24 mouse cellular contexts compared by ENCODE assay signal in the genomic region with DNA sequence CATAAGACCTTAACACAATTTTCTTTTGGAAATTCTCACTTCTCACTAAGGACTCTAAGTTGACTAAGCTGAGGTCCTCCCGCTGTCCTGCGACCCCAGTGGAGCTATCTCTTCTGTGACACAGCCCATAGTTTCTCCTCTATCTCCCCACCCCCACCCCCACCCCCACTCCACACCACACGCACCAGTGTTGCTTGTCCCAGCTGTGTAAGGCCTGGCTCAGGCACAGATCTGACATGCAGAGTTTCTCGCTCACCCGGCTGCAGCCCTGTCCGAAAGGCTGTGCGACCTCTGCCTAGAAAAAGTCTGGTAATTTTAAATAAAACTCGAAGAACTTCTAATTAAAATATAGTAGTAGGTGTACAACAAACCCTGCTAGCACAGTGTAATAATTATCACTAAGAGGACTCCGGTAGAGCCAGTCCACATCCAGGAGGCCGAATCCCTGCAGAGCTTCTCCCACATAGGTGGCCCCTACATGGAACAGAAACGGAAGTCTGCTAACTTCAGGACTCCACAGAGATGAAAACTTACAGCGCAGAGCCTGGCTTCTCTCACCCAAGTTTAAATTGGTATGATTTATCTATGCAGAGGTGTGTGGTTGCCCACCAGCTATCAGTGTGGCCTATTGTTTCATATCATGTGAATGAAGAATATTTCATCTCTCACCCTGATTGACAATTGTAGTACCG. TPM values are rescaled to one million over a fixed set of nuclear protein-coding genes. Genes with fewer than 3 reads are reported as not detected.
DNase-seq lines count a peak whose midpoint lies in the region; ATAC-seq and TF ChIP-seq lines count a peak whose summit lies in the region.
"Had no signal": no experiment of that assay in that cellular context is flagged by ENCODE, and none has a peak within 500 bp of the region (broad histone marks: within the 10 kb centered on the region; RNA-seq: fewer than 3 reads in every experiment).

No protein-coding gene starts in this region.

- H3K36me3 ChIP-seq in heart, embryonic 14.5 days (ENCODE audit: control insufficient read depth, insufficient read depth, low read length), result no peaks in the 10 kb centered on the region
- peaks cover 12% of the 10 kb centered on the region for H3K36me3 ChIP-seq in G1E (replicated peaks)
- peaks cover 42% of the 10 kb centered on the region for H3K36me3 ChIP-seq in erythroblast, embryonic 14.5 days (ENCODE audit: control insufficient read depth)
- H3K36me3 ChIP-seq in liver, embryonic 16.5 days (ENCODE audit: control insufficient read depth, insufficient read depth), result no peaks in the 10 kb centered on the region
- H3K36me3 ChIP-seq: embryonic facial prominence, embryonic 10.5 days; heart, embryonic 15.5 days; hindbrain, embryonic 13.5 days; lung, embryonic 15.5 days had no signal

- no peak overlapping the region for H3K27ac ChIP-seq in heart, embryonic 14.5 days (replicated peaks in 1 of 2; ENCODE audit: control insufficient read depth in 1 of 2, insufficient read depth in 1 of 2, low read depth in 2 of 2, low read length in 2 of 2)
- peak overlapping the region; percentile 98 for H3K27ac ChIP-seq in liver, embryonic 16.5 days (ENCODE audit: low read length)
- H3K27ac ChIP-seq: embryonic facial prominence, embryonic 10.5 days; heart, embryonic 15.5 days; hindbrain, embryonic 13.5 days; kidney, postnatal 0 days; left cerebral cortex, adult 2 months; lung, embryonic 15.5 days; macrophage had no signal

- TF ChIP-seq CTCF in G1E (IDR thresholded peaks at IDR 0.05; ENCODE audit: low read depth, low read length), result no peak

- H3K9ac ChIP-seq in heart, embryonic 14.5 days (ENCODE audit: low read length), result no peak overlapping the region
- H3K9ac ChIP-seq in liver, embryonic 16.5 days (ENCODE audit: low read depth, low read length), result peak overlapping the region; percentile 60
- H3K9ac ChIP-seq: heart, embryonic 15.5 days; hindbrain, embryonic 13.5 days; lung, embryonic 15.5 days had no signal

- peak overlapping the region; percentile 18; the same call in 1 of the 2 replicates for H3K4me2 ChIP-seq in heart, embryonic 14.5 days (ENCODE audit: low read length)
- H3K4me2 ChIP-seq in liver, embryonic 16.5 days (ENCODE audit: low read depth, low read length), result peak overlapping the region; percentile 62
- H3K4me2 ChIP-seq: heart, embryonic 15.5 days; hindbrain, embryonic 13.5 days; lung, embryonic 15.5 days had no signal

- H3K4me1 ChIP-seq in heart, embryonic 14.5 days (ENCODE audit: control insufficient read depth in 2 of 2, insufficient read depth in 2 of 2, low read length in 2 of 2), result peaks cover 3 to 4% of the 10 kb centered on the region in 2 experiments; a peak in 2 of 4 replicates
- peaks cover 50% of the 10 kb centered on the region for H3K4me1 ChIP-seq in G1E (ENCODE audit: insufficient read depth, low read depth, low read length)
- H3K4me1 ChIP-seq in erythroblast, embryonic 14.5 days (ENCODE audit: control insufficient read depth), result peaks cover 64% of the 10 kb centered on the region
- H3K4me1 ChIP-seq in liver, embryonic 16.5 days (ENCODE audit: control insufficient read depth, low read depth, low read length), result peaks cover 34% of the 10 kb centered on the region
- H3K4me1 ChIP-seq: hindbrain, embryonic 13.5 days had no signal

- no peak for DNase-seq in heart, adult 9 months (ENCODE audit: low spot score in 2 of 2)
- DNase-seq in G1E (ENCODE audit: low spot score), result peak; percentile 30
- DNase-seq in cerebellum, adult 11-12 months, result no peak
- DNase-seq in thymus, postnatal 10 days (ENCODE audit: low spot score in 2 of 2), result no peak
- DNase-seq: adrenal gland, adult 8-10 months; cerebellum, adult 11 months; cerebellum, postnatal 36 days; retina, postnatal 1 day; thymus, postnatal 4 days had no signal

- no peak for ATAC-seq in heart, embryonic 14.5 days (ENCODE audit: insufficient number of reproducible peaks, insufficient read depth, low FRiP score, low read depth)
- peak; percentile 26; the same call in 1 of the 2 replicates for ATAC-seq in G1E (ENCODE audit: extremely low read depth, insufficient number of reproducible peaks, low FRiP score, poor library complexity, severe bottlenecking)
- peak; percentile 74 for ATAC-seq in liver, embryonic 16.5 days (ENCODE audit: low read depth)
- no peak for ATAC-seq in frontal cortex, adult (ENCODE audit: low TSS enrichment)
- ATAC-seq: midbrain, embryonic 16.5 days had no signal

- WGBS in heart, embryonic 14.5 days, result 66% methylated on average over 13 of the region's 13 CpGs
- WGBS in liver, embryonic 16.5 days (ENCODE audit: insufficient replicate concordance), result 43% methylated on average over 13 of the region's 13 CpGs

- no peaks in the 10 kb centered on the region for H3K9me3 ChIP-seq in heart, embryonic 14.5 days (ENCODE audit: control insufficient read depth, low read length)
- H3K9me3 ChIP-seq in G1E (replicated peaks), result no peaks in the 10 kb centered on the region
- H3K9me3 ChIP-seq in erythroblast, embryonic 14.5 days (ENCODE audit: control insufficient read depth, low read length), result no peaks in the 10 kb centered on the region
- H3K9me3 ChIP-seq in liver, embryonic 16.5 days (replicated peaks; ENCODE audit: control insufficient read depth, low read length), result no peaks in the 10 kb centered on the region
- H3K9me3 ChIP-seq: embryonic facial prominence, embryonic 10.5 days; heart, embryonic 15.5 days; hindbrain, embryonic 13.5 days; lung, embryonic 15.5 days had no signal

- no peak overlapping the region for H3K4me3 ChIP-seq in heart, embryonic 14.5 days (ENCODE audit: control insufficient read depth in 1 of 2, insufficient read depth in 1 of 2, low read depth in 1 of 2, low read length in 2 of 2)
- H3K4me3 ChIP-seq in G1E (ENCODE audit: low read depth, low read length), result peak overlapping the region; percentile 73
- H3K4me3 ChIP-seq in erythroblast, embryonic 14.5 days (replicated peaks), result peak overlapping the region; percentile 69
- peak overlapping the region; percentile 78 for H3K4me3 ChIP-seq in liver, embryonic 16.5 days (ENCODE audit: low read depth, low read length)
- H3K4me3 ChIP-seq: heart, embryonic 15.5 days; hindbrain, embryonic 13.5 days; left cerebral cortex, adult 2 months; lung, embryonic 15.5 days had no signal

- H3K27me3 ChIP-seq in heart, embryonic 14.5 days (ENCODE audit: control insufficient read depth, insufficient read depth, low read length), result no peaks in the 10 kb centered on the region
- no peaks in the 10 kb centered on the region for H3K27me3 ChIP-seq in G1E (ENCODE audit: insufficient read depth, low read length)
- no peaks in the 10 kb centered on the region for H3K27me3 ChIP-seq in erythroblast, embryonic 14.5 days (ENCODE audit: control insufficient read depth)
- H3K27me3 ChIP-seq in liver, embryonic 16.5 days (ENCODE audit: control insufficient read depth, insufficient read depth, low read depth, low read length), result no peaks in the 10 kb centered on the region
- H3K27me3 ChIP-seq: heart, embryonic 15.5 days; hindbrain, embryonic 13.5 days; lung, embryonic 15.5 days had no signal

RNA-seq across cellular contexts. Expression of a gene that starts 16.2 kb away (rescaled TPM):
- 0.32 and 1.3 TPM in 2 replicates for polyA plus RNA-seq in heart, embryonic 14.5 days (2014; fragmentation: Nextera tagmentation; extraction: Ambion mirVana)
- total RNA-seq in G1E (2014; fragmentation: Nextera tagmentation), result 31.0 and 42.4 TPM in 2 replicates
- 29.9 and 31.9 TPM in 2 replicates for total RNA-seq in G1E (2017)
- polyA plus RNA-seq in G1E (2012), result 5.7 and 6.9 TPM in 2 replicates
- 11.6 and 12.4 TPM in 2 replicates for polyA plus RNA-seq in erythroblast, embryonic 14.5 days (2012)
- polyA plus RNA-seq in liver, embryonic 16.5 days (2015; fragmentation: Nextera tagmentation; extraction: Ambion mirVana), result 102 and 113 TPM in 2 replicates
- total RNA-seq: left cerebral cortex, adult 2 months had no signal
- polyA plus RNA-seq: macrophage; midbrain, embryonic 16.5 days had no signal

RNA-seq across cellular contexts. Expression of a gene that starts 16.4 kb away (rescaled TPM):
- 42.9 and 48.4 TPM in 2 replicates for polyA plus RNA-seq in heart, embryonic 14.5 days (2014; fragmentation: Nextera tagmentation; extraction: Ambion mirVana)
- total RNA-seq in G1E (2014; fragmentation: Nextera tagmentation), result 449 and 472 TPM in 2 replicates
- total RNA-seq in G1E (2017), result 273 and 298 TPM in 2 replicates
- polyA plus RNA-seq in G1E (2012), result 40.9 and 59.7 TPM in 2 replicates
- polyA plus RNA-seq in erythroblast, embryonic 14.5 days (2012), result 2.6 and 3.9 TPM in 2 replicates
- polyA plus RNA-seq in liver, embryonic 16.5 days (2015; fragmentation: Nextera tagmentation; extraction: Ambion mirVana), result 29.2 and 29.4 TPM in 2 replicates

RNA-seq across cellular contexts. Expression of a gene that starts 58.4 kb away (rescaled TPM):
- polyA plus RNA-seq in heart, embryonic 14.5 days (2014; fragmentation: Nextera tagmentation; extraction: Ambion mirVana), result 40.1 and 44.0 TPM in 2 replicates
- total RNA-seq in G1E (2014; fragmentation: Nextera tagmentation), result 1.6 and 7.4 TPM in 2 replicates
- total RNA-seq in G1E (2017), result 26.8 and 33.4 TPM in 2 replicates
- polyA plus RNA-seq in G1E (2012), result 0.21 TPM in 1 of 2 replicates, not detected in the other
- polyA plus RNA-seq in erythroblast, embryonic 14.5 days (2012), result 0.66 and 2.0 TPM in 2 replicates
- polyA plus RNA-seq in liver, embryonic 16.5 days (2015; fragmentation: Nextera tagmentation; extraction: Ambion mirVana), result 18,368 and 22,262 TPM in 2 replicates

RNA-seq across cellular contexts. Expression of a gene that starts 58.5 kb away (rescaled TPM):
- polyA plus RNA-seq in heart, embryonic 14.5 days (2014; fragmentation: Nextera tagmentation; extraction: Ambion mirVana), result 0.07 TPM in 1 of 2 replicates, not detected in the other
- total RNA-seq in G1E (2014; fragmentation: Nextera tagmentation) (not detected in 2 replicates), G1E (2017) (not detected in 2 replicates)
- polyA plus RNA-seq in G1E (2012), result 0.03 TPM in 1 of 2 replicates, not detected in the other
- polyA plus RNA-seq in erythroblast, embryonic 14.5 days (2012), result not detected in 2 replicates
- 1.8 and 3.4 TPM in 2 replicates for polyA plus RNA-seq in liver, embryonic 16.5 days (2015; fragmentation: Nextera tagmentation; extraction: Ambion mirVana)
- polyA plus RNA-seq: brain, embryonic 14.5 days; intestine, embryonic 14.5 days; limb, embryonic 11.5 days had no signal

Comparison
In these comparisons a context has a peak if more than half of its experiments do, and no peak if none do; other contexts are left out.
1. ATAC-seq: peak in G1E (single experiment) and liver, embryonic 16.5 days (single experiment); none in heart, embryonic 14.5 days (single experiment) and frontal cortex, adult (single experiment).
2. H3K4me3 ChIP-seq: peak in G1E (single experiment), erythroblast, embryonic 14.5 days (single experiment) and liver, embryonic 16.5 days (single experiment); none in heart, embryonic 14.5 days (0 of 2).
3. RNA of a gene that starts 58.4 kb away (polyA plus RNA-seq): 18,368 to 22,262 TPM in liver, embryonic 16.5 days; 40.1 to 44.0 TPM in heart, embryonic 14.5 days, 0.66 to 2.0 TPM in erythroblast, embryonic 14.5 days and 0.21 TPM in G1E; every median in the first group is over 100 times any median in the second.